Mouse (Mus musculus): Measurements from ENCODE around the gene Tbl2. TPM values are rescaled to one million over a fixed set of nuclear protein-coding genes. Genes with fewer than 3 reads are reported as not detected.

The Tbl2 gene
- polyA plus RNA-seq, 1 experiment from 2014 or later, result 10.4 TPM

DNA sequence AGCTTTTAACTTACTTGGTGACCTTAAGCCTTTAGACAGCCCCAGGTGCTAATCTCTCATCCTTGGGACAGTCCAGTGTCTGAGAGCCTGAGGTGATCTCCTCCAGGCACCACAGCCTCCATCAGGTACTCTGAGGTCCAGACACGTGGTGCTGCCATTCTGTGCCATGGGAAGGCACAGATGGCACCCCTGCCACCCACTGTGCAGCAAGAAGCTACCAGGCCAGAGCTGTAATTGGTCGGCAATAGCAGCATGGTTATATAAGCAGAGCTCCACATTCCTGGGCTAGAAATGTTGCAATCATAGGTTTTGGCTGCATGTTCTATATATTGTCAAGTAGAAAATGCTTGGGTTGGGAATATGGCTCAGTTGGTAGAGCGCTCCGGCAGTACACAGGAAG lies 29.5 kb downstream of the Tbl2 start:
- WGBS (ENCODE audit: insufficient replicate concordance), result 86% methylated on average over 4 of the region's 4 CpGs
- TF ChIP-seq EP300 (IDR thresholded peaks at IDR 0.05; ENCODE audit: low read depth) (no peak), CTCF (IDR thresholded peaks at IDR 0.05; ENCODE audit: low read depth) (no peak)
- Histone ChIP-seq H3K27me3 (ENCODE audit: insufficient read depth, low read length) (no peaks in the 10 kb centered on the region), H3K36me3 (replicated peaks; ENCODE audit: insufficient read depth, low read length) (peaks cover 74% of the 10 kb centered on the region), H3K4me3 (ENCODE audit: low read depth, low read length) (no peak overlapping the region), H3K9me3 (ENCODE audit: low read length) (no peaks in the 10 kb centered on the region), H3K4me2 (ENCODE audit: low read depth, low read length) (no peak overlapping the region), H3K4me1 (ENCODE audit: insufficient read depth) (0 out of 2 replicates have a peak, but pooled peaks cover 4% of the 10 kb centered on the region), H3K9ac (replicated peaks) (no peak overlapping the region), H3K27ac (ENCODE audit: low read depth) (no peak overlapping the region)
- no peak for ATAC-seq
- DNase-seq, result no peak

DNA sequence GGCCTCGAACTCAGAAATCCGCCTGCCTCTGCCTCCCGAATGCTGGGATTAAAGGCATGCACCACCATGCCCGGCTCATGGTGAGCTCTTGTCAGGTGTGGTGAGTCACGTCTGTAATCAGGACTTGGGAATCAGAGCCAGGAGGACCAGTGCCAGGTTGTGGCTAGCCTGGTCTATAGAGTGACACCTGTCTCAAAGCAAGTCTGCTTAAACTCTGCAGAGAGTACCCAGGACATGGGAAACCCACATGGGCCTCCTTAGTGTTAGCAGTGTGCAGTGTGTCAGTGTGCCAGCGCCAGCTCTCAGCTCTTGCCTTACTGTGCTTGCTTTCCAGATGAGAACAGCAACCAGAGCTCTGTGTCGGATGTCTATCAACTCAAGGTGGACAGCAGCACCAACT lies 30.2 kb downstream of the Tbl2 start:
- TF ChIP-seq CTCF (IDR thresholded peaks at IDR 0.05; ENCODE audit: low read depth) (no peak), EP300 (IDR thresholded peaks at IDR 0.05; ENCODE audit: low read depth) (no peak)
- no peak overlapping the region for H3K4me2 ChIP-seq (ENCODE audit: low read depth, low read length)
- 94% methylated on average over 6 of the region's 7 CpGs for WGBS (ENCODE audit: insufficient replicate concordance)
- H3K36me3 ChIP-seq (replicated peaks; ENCODE audit: insufficient read depth, low read length), result peaks cover 68% of the 10 kb centered on the region
- DNase-seq, result no peak
- H3K27me3 ChIP-seq (ENCODE audit: insufficient read depth, low read length), result no peaks in the 10 kb centered on the region
- ATAC-seq, result no peak
- H3K27ac ChIP-seq (ENCODE audit: low read depth), result no peak overlapping the region
- 0 out of 2 replicates have a peak, but pooled peaks cover 4% of the 10 kb centered on the region for H3K4me1 ChIP-seq (ENCODE audit: insufficient read depth)
- H3K4me3 ChIP-seq (ENCODE audit: low read depth, low read length), result no peak overlapping the region
- H3K9ac ChIP-seq (replicated peaks), result no peak overlapping the region
- no peaks in the 10 kb centered on the region for H3K9me3 ChIP-seq (ENCODE audit: low read length)

DNA sequence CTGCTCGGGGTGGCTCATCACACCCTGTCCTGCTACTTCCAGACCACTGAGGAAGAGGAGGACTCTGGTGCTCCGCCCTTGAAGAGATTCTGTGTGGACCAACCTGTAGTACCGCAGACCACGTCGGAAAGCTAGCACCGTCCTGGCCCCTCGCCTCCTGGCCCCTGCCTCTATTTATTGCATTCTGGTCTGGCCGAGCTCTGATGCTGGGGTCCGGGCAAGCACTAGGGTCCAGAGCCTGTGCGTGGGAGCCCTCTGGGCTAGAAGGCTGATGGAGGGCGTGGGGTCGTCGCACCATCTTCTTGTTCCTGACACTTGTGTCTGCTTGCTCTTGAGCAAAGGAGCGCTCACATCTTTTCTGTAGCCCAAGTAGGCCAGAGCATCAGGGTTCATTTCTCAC lies 31.3 kb downstream of the Tbl2 start:
- TF ChIP-seq EP300 (IDR thresholded peaks at IDR 0.05; ENCODE audit: low read depth) (no peak), CTCF (IDR thresholded peaks at IDR 0.05; ENCODE audit: low read depth) (no peak)
- Histone ChIP-seq H3K9ac (replicated peaks) (no peak overlapping the region), H3K4me2 (ENCODE audit: low read depth, low read length) (no peak overlapping the region), H3K27me3 (ENCODE audit: insufficient read depth, low read length) (no peaks in the 10 kb centered on the region), H3K27ac (ENCODE audit: low read depth) (no peak overlapping the region), H3K36me3 (replicated peaks; ENCODE audit: insufficient read depth, low read length) (peaks cover 60% of the 10 kb centered on the region), H3K9me3 (ENCODE audit: low read length) (no peaks in the 10 kb centered on the region), H3K4me1 (ENCODE audit: insufficient read depth) (peaks cover 6% of the 10 kb centered on the region; the same call in 1 of the 2 replicates), H3K4me3 (ENCODE audit: low read depth, low read length) (no peak overlapping the region)
- 90% methylated on average over 14 of the region's 14 CpGs for WGBS (ENCODE audit: insufficient replicate concordance)
- ATAC-seq (no peak), DNase-seq (no peak)

DNA sequence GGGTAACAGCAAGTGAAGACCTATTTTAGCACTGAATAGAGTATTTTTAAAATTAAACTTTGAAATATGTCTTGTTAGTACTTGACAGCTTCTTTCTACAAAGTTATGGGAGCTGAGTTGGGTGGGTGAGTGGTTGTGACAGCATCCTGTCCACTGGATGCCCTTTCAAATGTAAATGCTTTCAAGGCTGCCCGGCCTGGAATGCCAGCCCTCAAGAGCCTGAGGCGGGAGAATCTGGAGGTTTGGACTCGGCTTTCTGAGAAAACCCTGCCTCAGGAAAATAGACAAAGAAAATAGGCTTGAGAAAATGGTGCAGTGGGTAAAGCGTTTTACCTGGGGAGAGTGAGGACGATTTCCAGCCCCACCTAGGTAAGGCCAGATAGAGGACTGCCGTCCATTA lies 32.3 kb downstream of the Tbl2 start:
- peaks cover 11% of the 10 kb centered on the region for H3K4me1 ChIP-seq (ENCODE audit: insufficient read depth)
- TF ChIP-seq CTCF (IDR thresholded peaks at IDR 0.05; ENCODE audit: low read depth) (no peak), EP300 (IDR thresholded peaks at IDR 0.05; ENCODE audit: low read depth) (no peak)
- no peaks in the 10 kb centered on the region for H3K9me3 ChIP-seq (ENCODE audit: low read length)
- WGBS (ENCODE audit: insufficient replicate concordance), result 91% methylated on average over 6 of the region's 6 CpGs
- no peak overlapping the region for H3K4me2 ChIP-seq (ENCODE audit: low read depth, low read length)
- no peaks in the 10 kb centered on the region for H3K27me3 ChIP-seq (ENCODE audit: insufficient read depth, low read length)
- H3K9ac ChIP-seq (replicated peaks), result no peak overlapping the region
- ATAC-seq, result no peak
- no peak overlapping the region for H3K27ac ChIP-seq (ENCODE audit: low read depth)
- H3K36me3 ChIP-seq (replicated peaks; ENCODE audit: insufficient read depth, low read length), result peaks cover 51% of the 10 kb centered on the region
- no peak for DNase-seq
- H3K4me3 ChIP-seq (ENCODE audit: low read depth, low read length), result no peak overlapping the region

DNA sequence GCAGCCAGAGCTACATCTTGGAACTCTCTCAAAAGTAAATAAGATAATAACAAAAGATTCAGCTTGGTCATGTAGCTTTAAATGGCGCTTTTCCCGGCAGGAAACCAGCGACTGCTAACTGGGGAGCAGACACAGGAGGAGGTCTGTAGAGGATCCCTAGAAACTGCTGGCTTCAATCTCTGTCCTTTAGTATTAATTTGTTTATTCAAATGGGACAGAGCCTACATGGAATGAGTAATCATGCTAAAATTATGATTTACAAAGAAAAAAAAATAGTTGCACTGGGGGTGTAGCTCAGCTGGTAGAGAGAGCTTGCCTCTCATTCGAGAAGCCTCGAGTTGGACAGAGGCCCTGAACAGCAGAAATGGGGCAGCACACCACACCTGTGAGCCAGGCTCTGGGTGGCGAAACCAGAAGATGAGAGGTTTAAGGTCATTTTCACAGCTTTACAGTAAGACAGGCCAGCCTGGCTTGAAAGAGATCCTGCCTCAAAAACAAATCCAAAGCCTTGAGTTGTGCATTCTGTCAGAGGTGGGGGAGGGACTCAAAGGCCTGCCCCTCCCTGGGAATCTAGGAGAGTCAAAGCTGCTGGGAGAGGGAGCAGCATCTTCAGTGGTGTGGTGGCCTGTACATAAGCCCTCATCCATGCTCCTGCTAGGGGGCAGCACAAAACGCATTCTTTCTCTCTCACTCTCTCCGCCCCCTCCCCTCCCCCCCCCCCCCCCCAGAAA lies 33.8 kb downstream of the Tbl2 start:
- no peaks in the 10 kb centered on the region for H3K9me3 ChIP-seq (ENCODE audit: low read length)
- H3K36me3 ChIP-seq (replicated peaks; ENCODE audit: insufficient read depth, low read length), result peaks cover 38% of the 10 kb centered on the region
- no peak for ATAC-seq
- H3K4me2 ChIP-seq (ENCODE audit: low read depth, low read length), result no peak overlapping the region
- no peak overlapping the region for H3K9ac ChIP-seq (replicated peaks)
- H3K4me3 ChIP-seq (ENCODE audit: low read depth, low read length), result no peak overlapping the region
- DNase-seq, result peak; percentile 61
- H3K27me3 ChIP-seq (ENCODE audit: insufficient read depth, low read length), result no peaks in the 10 kb centered on the region
- peak overlapping the region; percentile 24 for H3K27ac ChIP-seq (ENCODE audit: low read depth)
- peaks cover 11% of the 10 kb centered on the region for H3K4me1 ChIP-seq (ENCODE audit: insufficient read depth)
- WGBS (ENCODE audit: insufficient replicate concordance), result 48% methylated on average over 8 of the region's 8 CpGs
- no peak for TF ChIP-seq EP300 (IDR thresholded peaks at IDR 0.05; ENCODE audit: low read depth)
- 0 out of 2 replicates have a peak, but pooled peaks have one; percentile 31 for TF ChIP-seq CTCF (IDR thresholded peaks at IDR 0.05; ENCODE audit: low read depth)

DNA sequence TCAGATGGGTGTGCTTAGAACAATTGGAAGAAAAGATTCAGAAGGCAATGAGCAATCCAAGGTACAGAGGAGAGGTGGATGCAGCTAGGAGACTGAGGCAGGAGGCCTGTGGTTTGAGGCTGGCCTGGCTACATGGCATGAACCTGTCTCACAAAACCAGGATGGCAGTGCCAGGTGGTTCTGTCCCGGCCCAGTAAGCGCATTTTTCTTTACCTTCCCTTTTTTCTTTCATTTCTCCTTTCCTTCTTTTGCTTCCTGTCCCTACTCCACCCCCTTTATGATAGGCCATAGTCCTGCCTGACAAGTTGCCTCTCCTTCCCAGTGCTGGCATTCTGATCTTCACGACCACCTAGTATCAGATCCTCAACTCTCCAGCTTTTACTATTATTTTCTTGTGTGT lies 35.6 kb downstream of the Tbl2 start:
- H3K27ac ChIP-seq (ENCODE audit: low read depth), result peak overlapping the region; percentile 60; the same call in 1 of the 2 replicates

More for the DNA sequence above, 35.6 kb downstream of the Tbl2 start:
- WGBS (ENCODE audit: insufficient replicate concordance), result 83% methylated on average over 3 of the region's 3 CpGs
- Histone ChIP-seq H3K36me3 (replicated peaks; ENCODE audit: insufficient read depth, low read length) (peaks cover 24% of the 10 kb centered on the region), H3K4me1 (ENCODE audit: insufficient read depth) (peaks cover 15% of the 10 kb centered on the region), H3K4me2 (ENCODE audit: low read depth, low read length) (no peak overlapping the region), H3K4me3 (ENCODE audit: low read depth, low read length) (no peak overlapping the region), H3K27me3 (ENCODE audit: insufficient read depth, low read length) (no peaks in the 10 kb centered on the region), H3K9me3 (ENCODE audit: low read length) (no peaks in the 10 kb centered on the region), H3K9ac (replicated peaks) (no peak overlapping the region)
- DNase-seq, result no peak
- TF ChIP-seq EP300 (IDR thresholded peaks at IDR 0.05; ENCODE audit: low read depth), result no peak
- TF ChIP-seq CTCF (IDR thresholded peaks at IDR 0.05; ENCODE audit: low read depth), result no peak
- no peak for ATAC-seq
